Mouse (Mus musculus) spleen, adult 2 months (tissue): Measurements from ENCODE around the gene Jup.

Source experiments
- CTCF ChIP-seq: fragments of 200-500 bp; IDR thresholded peaks from 2 replicates; pipeline ENCODE4 v1.5.1; 2011; ENCODE audit warnings: mild to moderate bottlenecking, inconsistent platforms; ENCODE audit not compliant: insufficient read depth, insufficient read length, insufficient replicate concordance; ENCODE audit errors: extremely low read depth
- POLR2A ChIP-seq: fragments of 200-500 bp; IDR thresholded peaks from 2 replicates; pipeline ENCODE4 v1.6.1; 2011; ENCODE audit warnings: low read depth, low read length, inconsistent platforms

GRCm38 (mm10) chr11:100408076-100408834 lies 10.7 kb upstream of the Jup start:
- TF ChIP-seq CTCF: peak; percentile 56; the same call in 1 of the 2 replicates
- no peak for TF ChIP-seq POLR2A
